Mouse (Mus musculus) spleen, postnatal 36 days (tissue): ENCODE results near the gene Ptgis.

ENCODE experiments used
- DNase-seq, 2 experiments: peaks; one replicate each; pipeline ENCODE4 v3.0.0; 2022; ENCODE audit warnings: low spot score in 2 of 2, mixed read lengths in 1 of 2

The Ptgis gene

DNA sequence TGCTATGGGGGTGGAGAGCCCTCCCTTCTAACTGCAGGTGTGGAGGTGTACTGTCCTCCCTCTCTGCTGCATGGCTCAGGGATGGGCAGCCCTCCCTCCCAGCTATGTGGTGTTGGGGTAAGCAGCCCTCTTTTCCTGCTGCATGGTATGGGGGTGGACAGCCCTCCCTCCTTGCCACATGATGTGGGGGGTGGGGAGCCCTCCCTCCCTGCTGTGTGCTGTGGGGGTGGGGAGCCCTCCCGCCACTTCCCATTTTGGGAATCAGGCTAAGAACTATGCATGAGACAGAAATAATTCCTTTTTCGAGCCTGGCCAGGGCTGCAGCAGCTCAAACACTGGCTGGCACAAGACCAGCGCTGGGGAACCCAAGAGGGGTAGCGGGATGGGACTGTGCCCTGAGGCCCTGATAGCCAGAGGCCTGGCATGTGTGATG, 84.8 kb downstream of the Ptgis start:
- DNase-seq, result no peak

DNA sequence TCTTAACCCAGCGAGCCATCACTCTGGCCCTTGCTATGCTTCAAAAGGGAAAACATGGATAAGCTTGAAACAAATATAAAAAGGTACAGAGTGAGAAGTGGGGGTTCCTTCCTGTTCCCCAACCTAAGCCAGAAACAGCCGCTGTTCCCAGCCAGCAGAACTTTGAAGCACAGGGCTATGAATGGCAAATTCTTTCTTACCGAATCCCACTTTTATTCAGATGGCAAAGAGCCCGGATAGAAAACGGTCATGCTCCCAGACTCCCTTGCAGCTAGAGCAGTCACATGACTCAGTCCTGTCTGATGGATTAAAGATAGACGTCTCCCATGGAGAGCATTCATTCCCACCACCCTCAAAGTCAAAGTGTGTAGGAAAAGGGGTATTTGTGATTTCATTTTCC, 89.5 kb downstream of the Ptgis start:
- DNase-seq, result no peak

DNA sequence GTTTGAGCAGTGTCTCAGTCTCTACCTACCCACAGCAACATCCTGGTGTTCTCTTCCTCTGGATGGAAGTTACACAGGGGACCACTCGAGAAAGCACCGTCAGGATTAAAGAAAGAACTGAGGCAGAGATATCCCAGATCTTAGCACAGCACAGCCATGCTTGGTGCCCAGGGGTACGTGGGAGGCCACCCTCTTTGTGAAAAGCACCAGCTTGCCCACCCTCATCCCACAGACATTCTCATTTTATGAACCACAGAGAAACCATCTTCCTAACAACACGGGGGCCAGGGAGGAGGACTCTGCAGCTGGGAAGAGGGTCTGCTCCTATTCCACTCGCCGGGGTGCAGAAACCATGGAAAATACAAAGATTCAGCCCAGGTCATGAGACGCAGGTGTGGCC, 90.3 kb downstream of the Ptgis start:
- DNase-seq, result no peak

DNA sequence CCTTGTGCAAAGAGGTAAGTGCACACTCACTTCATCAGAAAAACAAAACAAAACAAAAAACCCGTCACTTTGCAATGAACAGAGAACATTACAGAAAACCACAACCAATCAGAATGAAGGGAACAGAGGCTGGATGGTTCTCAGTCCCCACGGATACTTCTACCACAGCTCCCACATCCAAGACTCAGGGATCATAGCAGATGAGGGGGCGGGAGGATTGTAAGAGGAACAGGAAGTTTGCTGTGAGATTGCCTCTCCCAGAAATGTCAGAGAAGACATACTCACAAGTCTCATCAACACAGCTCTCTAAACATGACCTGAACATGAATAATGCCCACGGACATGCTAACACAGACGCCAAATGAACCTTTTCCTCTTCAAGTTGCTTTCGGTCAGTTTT, 91.4 kb downstream of the Ptgis start:
- no peak for DNase-seq

DNA sequence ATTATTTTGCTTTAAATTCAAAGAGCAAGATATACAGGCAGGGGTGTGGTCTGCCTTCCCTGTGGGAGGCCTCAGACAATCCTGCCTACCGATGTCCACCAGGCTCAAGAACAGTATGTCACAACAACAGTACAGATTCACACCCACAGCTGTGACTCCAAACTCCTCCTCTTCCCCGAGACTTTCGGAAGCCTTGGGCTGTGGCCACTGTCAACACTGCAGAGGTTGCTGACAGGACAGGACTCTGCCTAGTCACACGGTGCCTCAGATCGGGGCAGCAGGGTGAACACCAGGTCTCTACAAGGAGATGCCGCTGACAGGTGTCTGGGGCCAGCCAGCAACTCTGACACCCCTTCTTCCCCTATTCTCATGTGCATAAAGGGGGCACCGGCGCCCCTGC, 92.7 kb downstream of the Ptgis start:
- DNase-seq, result no peak

DNA sequence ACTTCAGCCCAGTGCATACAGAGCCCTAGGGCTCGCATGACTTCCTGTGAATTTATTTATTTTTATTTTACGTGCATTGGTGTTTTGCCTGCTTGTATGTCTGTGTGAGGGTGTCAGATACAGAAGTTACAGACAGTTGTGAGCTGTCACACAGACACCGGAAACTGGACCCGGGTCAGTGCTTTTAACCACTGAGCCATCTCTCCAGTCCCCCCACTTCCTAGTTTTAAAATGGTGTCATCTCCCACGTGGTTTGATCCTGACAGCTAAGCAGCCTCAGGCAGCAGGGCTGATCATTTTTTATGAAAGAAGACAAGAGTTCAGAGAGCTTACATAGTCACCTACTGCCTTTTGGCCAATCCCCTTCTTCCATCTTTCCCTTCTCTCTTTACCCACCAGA, 94.5 kb downstream of the Ptgis start:
- peak; percentile 80 to 81 for DNase-seq

DNA sequence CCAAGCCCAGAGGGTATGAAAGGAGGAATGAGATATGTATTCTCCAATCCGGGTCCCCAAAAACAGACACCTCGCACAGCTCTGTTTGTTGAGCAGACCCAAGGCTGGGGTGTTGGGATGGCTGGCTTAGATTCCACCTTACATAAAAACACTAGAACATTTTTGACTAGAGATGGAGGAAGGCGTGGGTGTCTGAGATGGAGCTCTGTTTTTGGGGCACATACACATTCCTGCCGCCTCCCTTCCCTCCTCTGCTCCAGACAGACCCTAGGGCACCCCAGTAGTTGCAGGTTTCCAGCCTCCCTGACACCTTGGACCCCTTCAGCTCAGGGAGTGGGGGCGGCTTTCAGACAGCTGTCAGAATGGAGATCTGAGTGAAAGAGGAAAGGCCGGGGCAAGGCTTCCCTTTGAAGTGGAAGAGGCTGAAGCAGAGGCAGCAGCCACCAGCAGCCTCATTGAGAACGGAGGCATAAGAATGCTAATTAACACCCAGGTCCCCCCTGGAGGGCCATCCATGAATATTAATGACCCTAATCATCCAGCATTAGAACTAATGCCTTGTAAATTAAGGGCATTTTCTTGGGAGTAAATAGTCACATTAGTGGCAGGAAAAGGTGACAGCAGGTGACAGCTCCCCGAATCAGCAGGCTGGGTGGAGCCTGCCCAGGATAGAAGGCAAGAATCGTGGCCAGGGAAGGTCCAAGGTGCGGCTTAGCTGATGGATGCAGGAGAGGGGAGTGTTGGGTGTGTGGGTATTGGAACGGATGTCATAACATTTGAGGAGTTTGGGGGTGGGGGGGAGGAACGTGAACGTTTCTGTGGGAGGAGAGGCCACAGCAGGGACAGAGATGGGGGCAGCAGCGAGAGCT, 95.7 kb downstream of the Ptgis start:
- no peak for DNase-seq

DNA sequence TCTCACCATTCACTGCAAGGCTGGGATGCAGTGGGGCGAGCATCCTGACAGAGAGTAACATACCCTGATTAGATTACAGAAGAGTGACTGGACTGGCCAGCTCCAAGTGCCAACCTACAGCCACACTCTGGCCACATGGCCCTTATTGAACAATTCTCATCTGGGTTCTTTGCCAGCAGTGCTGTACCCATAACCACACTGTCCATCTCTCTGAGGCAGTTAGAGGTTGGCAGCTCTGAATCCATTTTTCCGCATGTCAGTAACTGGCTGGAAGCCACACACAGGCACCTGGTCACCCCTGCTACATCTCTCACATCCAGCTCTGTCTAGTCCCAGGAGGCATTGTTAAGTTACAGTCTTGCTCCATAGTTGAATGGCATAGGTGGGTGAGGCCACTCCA, 96.5 kb downstream of the Ptgis start:
- DNase-seq, result no peak

DNA sequence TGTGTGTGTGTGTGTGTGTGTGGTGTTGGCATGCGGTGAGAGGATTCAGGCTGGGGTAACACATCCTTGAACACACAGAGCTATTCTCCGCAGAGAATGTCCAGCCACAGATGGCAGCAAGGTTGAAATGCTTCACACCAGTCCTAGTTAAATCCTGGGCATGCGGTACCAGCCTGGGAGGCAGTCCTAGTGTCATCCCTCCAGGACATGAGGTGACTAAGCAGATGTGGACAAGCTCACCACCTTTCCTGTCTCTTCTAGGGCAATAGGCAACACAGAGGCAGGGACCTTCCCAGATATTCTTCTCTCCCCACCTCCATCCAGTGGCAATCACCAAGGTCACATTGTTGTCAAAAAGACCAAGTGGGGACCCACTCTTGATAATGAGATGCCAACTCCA, 98.1 kb downstream of the Ptgis start:
- DNase-seq, result no peak

DNA sequence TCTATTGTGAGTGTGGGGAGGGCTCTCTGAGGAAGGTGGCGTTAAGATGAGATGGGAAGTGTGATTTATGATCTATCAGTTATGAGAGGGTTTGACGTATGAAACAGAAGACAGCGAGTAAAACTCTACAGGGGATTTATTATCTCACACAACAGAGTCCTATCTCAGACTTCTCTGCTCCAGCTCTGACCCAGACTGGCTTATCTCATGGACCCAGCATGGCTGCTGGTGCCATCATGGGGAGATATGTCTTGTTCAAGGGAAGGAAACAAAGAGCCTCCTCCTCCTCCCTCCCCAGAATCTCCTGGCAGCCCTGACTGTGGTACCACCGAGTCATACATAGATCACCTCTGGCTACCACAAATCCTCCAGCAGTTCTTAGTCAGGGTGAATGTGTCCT, 98.6 kb downstream of the Ptgis start:
- DNase-seq, result no peak
